Mouse (Mus musculus) erythroblast, embryonic 14.5 days (primary cell): Measurements from ENCODE around the gene Klf3.

Experiments
- GATA1 ChIP-seq: IDR thresholded peaks from 2 replicates; pipeline ENCODE4 v1.6.1; 2012; ENCODE audit warnings: low read length, inconsistent platforms, mixed read lengths
- TAL1 ChIP-seq: IDR thresholded peaks from 3 replicates; pipeline ENCODE4 v1.6.1; 2012; ENCODE audit warnings: low read length, inconsistent platforms, mixed read lengths

GRCm38 (mm10) chr5:64823431-64823830, 20.2 kb downstream of the Klf3 start:
- TF ChIP-seq GATA1 (no peak), TAL1 (no peak)
